Mouse (Mus musculus) liver, embryonic 16.5 days (tissue): ENCODE measurements around the gene Slc4a8. TPM values are rescaled to one million over a fixed set of nuclear protein-coding genes. Genes with fewer than 3 reads are reported as not detected.

Experiments used
- ATAC-seq: fragments of 200-750 bp; cut with Nextera tagmentation; 2 replicates; pipeline ENCODE4 v1.8.0; 2017; ENCODE audit warnings: low read depth, mild to moderate bottlenecking, moderate number of reproducible peaks, moderate library complexity
- H3K27ac ChIP-seq: fragments of 300-500 bp; sonication (generic); 2 replicates; pipeline ENCODE4 v1.5.1; 2014; ENCODE audit warnings: mild to moderate bottlenecking, low read length
- H3K27me3 ChIP-seq: fragments of 300-500 bp; sonication (generic); 2 replicates; pipeline ENCODE4 v1.6.1; 2014; ENCODE audit warnings: low read depth, low read length, mixed read lengths; ENCODE audit not compliant: control insufficient read depth, insufficient read depth
- H3K36me3 ChIP-seq: fragments of 300-500 bp; sonication (generic); 2 replicates; pipeline ENCODE4 v1.6.1; 2014; ENCODE audit warnings: mild to moderate bottlenecking; ENCODE audit not compliant: control insufficient read depth, insufficient read depth
- H3K4me1 ChIP-seq: fragments of 300-500 bp; sonication (generic); 2 replicates; pipeline ENCODE4 v1.6.1; 2014; ENCODE audit warnings: low read depth, low read length, mixed read lengths; ENCODE audit not compliant: control insufficient read depth
- H3K4me2 ChIP-seq: fragments of 300-500 bp; sonication (generic); 2 replicates; pipeline ENCODE4 v1.6.1; 2014; ENCODE audit warnings: low read depth, low read length, mixed read lengths
- H3K4me3 ChIP-seq: fragments of 300-500 bp; sonication (generic); 2 replicates; pipeline ENCODE4 v1.5.1; 2014; ENCODE audit warnings: low read depth, mild to moderate bottlenecking, low read length
- H3K9ac ChIP-seq: fragments of 300-500 bp; sonication (generic); 2 replicates; pipeline ENCODE4 v1.6.1; 2014; ENCODE audit warnings: low read depth, low read length
- H3K9me3 ChIP-seq: fragments of 300-500 bp; sonication (generic); replicated peaks from 2 replicates; pipeline ENCODE4 v1.6.1; 2016; ENCODE audit warnings: low read length; ENCODE audit not compliant: control insufficient read depth
- WGBS: fragments of 180-500 bp; shearing (Covaris S2); extraction: QIAGEN DNeasy Blood & Tissue Kit; methylation state at CpG from one replicate; pipeline ENCODE4 v1.1.7; 2014; ENCODE audit not compliant: insufficient replicate concordance; 5-methylcytosine and 5-hydroxymethylcytosine counted together
- polyA plus RNA-seq: library from polyadenylated mRNA; unstranded; fragments of >200 nt; fragmentation: Nextera tagmentation; extraction: Ambion mirVana; gene quantifications from 2 replicates; pipeline ENCODE4 v1.2.1, GENCODE M21; 2015

Gene Slc4a8
- polyA plus RNA-seq, 1 experiment from 2014 or later, result 0.46 TPM

DNA sequence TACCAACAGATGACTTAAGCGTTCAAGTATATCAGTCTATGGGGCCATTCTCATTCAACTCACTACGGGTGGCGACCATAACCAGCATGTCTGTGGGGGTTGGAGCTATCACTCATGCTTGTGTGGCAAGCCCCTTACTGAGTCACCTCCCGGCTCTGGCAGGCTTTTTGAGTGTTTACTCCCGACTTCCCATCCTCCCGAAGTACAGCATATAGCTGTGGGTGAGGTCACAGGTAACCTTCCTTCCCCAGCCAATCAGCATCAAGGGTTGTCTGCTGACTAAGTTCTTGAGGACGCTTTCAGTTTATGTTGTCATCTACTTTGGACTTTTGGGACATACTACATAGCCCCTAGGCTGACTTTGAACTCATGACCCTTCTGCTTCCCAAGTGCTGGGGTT is 82.8 kb downstream of the Slc4a8 start:
- Histone ChIP-seq H3K4me3 (no peak overlapping the region), H3K27me3 (no peaks in the 10 kb centered on the region), H3K4me1 (no peaks in the 10 kb centered on the region), H3K9ac (no peak overlapping the region), H3K4me2 (no peak overlapping the region), H3K9me3 (no peaks in the 10 kb centered on the region; the same call in 1 of the 2 replicates), H3K27ac (no peak overlapping the region), H3K36me3 (no peaks in the 10 kb centered on the region)
- WGBS, result 57% methylated on average over 7 of the region's 7 CpGs
- no peak for ATAC-seq

DNA sequence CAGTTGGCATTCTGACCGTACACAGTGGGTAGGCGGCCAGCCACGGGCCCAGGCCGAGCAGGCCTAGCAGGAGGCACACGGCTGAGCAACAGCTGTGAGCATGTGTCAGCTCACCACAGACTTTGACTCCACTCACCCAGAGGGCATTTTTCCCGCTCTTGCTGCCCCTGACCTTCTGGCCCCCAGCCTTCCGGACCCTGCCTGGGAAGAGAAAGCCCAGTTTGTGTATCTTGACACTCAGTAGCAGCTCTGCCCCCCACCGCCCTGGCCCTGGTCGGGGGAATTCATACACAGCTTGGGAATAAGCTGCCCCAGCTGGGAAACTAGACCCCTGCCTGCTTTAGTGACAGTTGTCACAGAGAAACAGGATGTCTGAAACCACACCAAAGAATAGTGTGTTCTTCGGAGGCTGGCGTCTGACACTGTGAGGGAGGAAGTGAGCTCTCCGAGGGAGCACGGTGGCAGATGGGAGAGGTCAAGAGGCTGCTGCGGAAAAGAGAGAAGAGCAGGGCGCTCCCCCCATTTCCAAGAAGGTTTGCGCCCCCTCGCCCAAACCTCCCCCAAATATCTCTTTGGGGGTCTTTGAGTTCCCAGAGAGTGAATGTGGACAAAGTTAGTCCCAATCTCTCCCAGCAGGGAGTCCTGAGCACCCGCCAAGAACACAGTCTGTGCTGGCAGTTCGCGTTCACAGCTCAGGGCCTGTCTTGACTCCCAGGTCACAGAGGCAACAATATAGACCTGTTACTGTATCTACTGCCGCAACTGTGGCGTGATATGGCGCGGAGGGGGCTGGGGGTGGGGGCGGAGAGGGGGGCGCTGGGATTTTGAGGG is 83.7 kb downstream of the Slc4a8 start:
- no peaks in the 10 kb centered on the region; the same call in 1 of the 2 replicates for H3K9me3 ChIP-seq
- 32% methylated on average over 24 of the region's 26 CpGs for WGBS
- H3K36me3 ChIP-seq, result no peaks in the 10 kb centered on the region
- H3K4me1 ChIP-seq, result no peaks in the 10 kb centered on the region
- no peak overlapping the region for H3K9ac ChIP-seq
- no peaks in the 10 kb centered on the region for H3K27me3 ChIP-seq
- no peak overlapping the region for H3K4me2 ChIP-seq
- no peak overlapping the region for H3K4me3 ChIP-seq
- 0 out of 2 replicates have a peak overlapping the region, but pooled peaks have one; percentile 3 for H3K27ac ChIP-seq
- ATAC-seq, result 0 out of 2 replicates have a peak, but pooled peaks have one; percentile 30

DNA sequence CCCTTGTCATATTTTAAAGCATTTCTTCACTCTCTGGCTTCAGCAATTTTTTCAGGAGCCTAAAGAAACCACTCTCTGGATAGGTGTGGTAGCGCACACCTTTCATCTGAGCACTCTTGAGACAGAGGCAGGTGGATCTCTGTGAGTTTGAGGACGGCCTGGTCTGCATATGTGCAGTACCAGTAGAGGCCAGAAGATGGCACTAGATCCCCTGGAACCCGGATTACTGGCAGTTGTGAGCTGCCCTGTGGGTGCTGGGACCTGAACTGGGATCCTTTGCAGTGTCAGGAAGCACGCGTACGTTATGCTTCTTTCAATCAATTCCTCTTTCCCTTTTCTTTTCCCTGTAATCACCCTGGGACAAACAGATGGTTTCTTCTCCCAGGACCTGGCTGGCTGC is 85.6 kb downstream of the Slc4a8 start:
- no peaks in the 10 kb centered on the region for H3K36me3 ChIP-seq
- no peaks in the 10 kb centered on the region for H3K27me3 ChIP-seq
- no peak overlapping the region for H3K4me3 ChIP-seq
- no peak for ATAC-seq
- H3K27ac ChIP-seq, result no peak overlapping the region
- H3K9me3 ChIP-seq, result no peaks in the 10 kb centered on the region; the same call in 1 of the 2 replicates
- H3K4me1 ChIP-seq, result no peaks in the 10 kb centered on the region
- no peak overlapping the region for H3K9ac ChIP-seq
- 77% methylated on average over 6 of the region's 6 CpGs for WGBS
- no peak overlapping the region for H3K4me2 ChIP-seq

DNA sequence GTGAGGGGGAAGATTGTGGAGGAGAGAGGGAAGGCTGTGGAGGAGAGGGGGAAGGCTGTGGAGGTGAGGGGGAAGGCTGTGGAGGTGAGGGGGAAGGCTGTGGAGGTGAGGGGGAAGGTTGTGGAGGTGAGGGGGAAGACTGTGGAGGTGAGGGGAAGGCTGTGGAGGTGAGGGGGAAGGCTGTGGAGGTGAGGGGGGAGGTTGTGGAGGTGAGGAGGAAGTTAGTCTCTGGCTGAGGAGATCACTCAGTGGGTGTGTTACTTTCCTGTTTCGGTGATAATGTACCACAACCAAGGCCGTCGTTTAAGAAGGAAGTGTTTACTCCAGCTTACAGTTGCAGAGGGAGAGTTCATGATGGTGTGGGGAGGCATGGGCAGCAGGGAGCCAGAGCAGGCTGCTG is 96.0 kb downstream of the Slc4a8 start:
- H3K4me1 ChIP-seq, result no peaks in the 10 kb centered on the region
- H3K36me3 ChIP-seq, result no peaks in the 10 kb centered on the region
- H3K4me2 ChIP-seq, result no peak overlapping the region
- no peak overlapping the region for H3K9ac ChIP-seq
- 14% methylated on average over 3 of the region's 3 CpGs for WGBS
- no peaks in the 10 kb centered on the region for H3K9me3 ChIP-seq
- no peak overlapping the region for H3K27ac ChIP-seq
- ATAC-seq, result no peak
- no peak overlapping the region for H3K4me3 ChIP-seq
- no peaks in the 10 kb centered on the region for H3K27me3 ChIP-seq

DNA sequence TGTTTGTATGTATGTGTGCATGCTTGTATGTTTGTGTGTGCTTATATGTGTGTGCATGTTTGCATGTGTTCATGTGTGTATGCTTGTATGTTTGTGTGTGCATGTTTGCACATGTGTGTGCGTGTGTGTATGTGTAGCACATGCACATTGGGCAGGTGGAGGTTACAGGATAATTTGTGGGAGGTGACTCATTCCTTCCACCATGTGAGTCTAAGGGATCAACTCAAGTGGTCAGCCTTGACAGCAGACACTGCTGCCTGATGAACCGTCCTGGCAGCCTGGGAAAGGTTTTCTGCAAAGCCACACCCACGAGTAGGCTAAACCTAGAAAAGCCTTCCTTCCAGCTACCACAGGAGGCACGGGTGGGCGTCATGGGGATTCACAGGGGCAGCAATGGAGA is 99.3 kb downstream of the Slc4a8 start:
- WGBS, result 28% methylated on average over 5 of the region's 5 CpGs
- ATAC-seq, result no peak
- Histone ChIP-seq H3K36me3 (no peaks in the 10 kb centered on the region), H3K27me3 (no peaks in the 10 kb centered on the region), H3K4me2 (no peak overlapping the region), H3K9ac (no peak overlapping the region), H3K9me3 (no peaks in the 10 kb centered on the region), H3K27ac (no peak overlapping the region), H3K4me3 (no peak overlapping the region), H3K4me1 (no peaks in the 10 kb centered on the region)

- Histone ChIP-seq H3K4me2 (no peak overlapping the region), H3K4me1 (no peaks in the 10 kb centered on the region), H3K36me3 (no peaks in the 10 kb centered on the region), H3K9me3 (no peaks in the 10 kb centered on the region), H3K27me3 (peaks cover 16% of the 10 kb centered on the region), H3K27ac (no peak overlapping the region), H3K9ac (no peak overlapping the region), H3K4me3 (no peak overlapping the region)
- no peak for ATAC-seq
- WGBS, result 23% methylated on average over 3 of the region's 3 CpGs
Measured at GRCm38 (mm10) chr15:100865556-100865955, 104.0 kb downstream of the Slc4a8 start.

DNA sequence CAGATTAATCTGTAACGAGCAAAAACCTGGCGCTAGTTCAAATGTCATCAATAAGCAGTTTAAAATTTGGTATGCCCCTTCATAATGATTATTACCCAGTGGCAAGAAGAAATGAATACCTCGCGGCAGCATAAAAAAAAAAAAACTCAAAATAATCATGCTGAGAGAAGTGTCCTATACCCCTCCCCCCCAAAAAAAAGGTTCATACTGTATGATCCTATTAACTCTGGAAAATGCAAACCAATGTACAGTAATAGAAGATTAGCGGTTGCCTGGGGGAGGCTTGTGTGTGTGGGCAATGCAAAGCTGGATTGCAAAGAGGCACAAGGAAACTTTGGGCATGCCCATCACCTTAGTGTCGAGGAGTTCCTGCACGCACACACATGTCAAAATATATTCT is 108.0 kb downstream of the Slc4a8 start, which contains the start of gene Scn8a:
Gene Scn8a, plus strand, starts transcription at position 301 of the 400 bp plus-strand sequence.
- Histone ChIP-seq H3K4me2 (peak within 1 kb of the TSS; percentile 44), H3K4me3 (peak within 1 kb of the TSS; percentile 50), H3K9ac (no peak within 1 kb of the TSS), H3K36me3 (no peaks in the 10 kb centered on the region), H3K9me3 (no peaks in the 10 kb centered on the region), H3K27ac (no peak within 1 kb of the TSS), H3K4me1 (no peaks in the 10 kb centered on the region), H3K27me3 (peaks cover 51% of the 10 kb centered on the region)
- WGBS, result 67% methylated on average over 7 of the region's 7 CpGs
- no peak for ATAC-seq

DNA sequence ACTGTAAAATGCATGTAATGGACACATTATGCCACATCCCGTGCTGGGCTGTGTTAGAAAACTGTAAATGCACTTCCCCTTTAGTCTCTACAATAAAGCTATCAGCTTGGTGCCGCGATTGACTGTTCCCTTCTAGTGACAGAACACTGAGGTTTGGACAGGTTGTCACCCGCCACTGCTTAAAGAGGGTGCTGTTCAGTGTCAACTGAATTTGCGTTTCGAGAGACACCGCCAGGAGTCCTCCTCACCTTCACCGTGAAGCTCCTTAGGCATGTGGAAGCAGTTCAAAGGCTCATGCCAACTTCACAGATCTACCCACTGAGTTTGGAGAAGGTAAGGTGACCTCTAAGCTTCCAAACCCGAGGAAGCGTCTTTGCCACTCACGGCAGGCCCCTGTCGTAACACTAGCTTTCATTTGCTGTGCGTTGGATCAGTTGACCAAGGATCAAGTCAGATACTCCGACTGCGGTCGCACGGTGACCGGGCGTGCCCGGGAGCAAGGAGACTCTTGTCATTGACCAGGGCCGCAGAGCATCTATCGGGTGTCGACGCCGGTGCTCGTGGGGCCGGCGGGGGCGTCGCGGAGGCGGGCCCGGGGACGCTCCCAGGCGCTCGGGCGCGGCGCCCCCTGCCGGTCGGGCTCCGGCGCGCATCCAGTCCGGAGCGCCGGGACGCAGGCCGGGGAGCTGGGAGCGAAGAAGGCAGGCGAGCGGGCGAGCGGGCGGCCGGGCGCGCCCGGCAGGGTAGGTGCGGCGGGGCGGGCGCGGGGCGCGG is 108.6 kb downstream of the Slc4a8 start:
- H3K27ac ChIP-seq, result no peak overlapping the region
- no peak for ATAC-seq
- H3K27me3 ChIP-seq, result peaks cover 51% of the 10 kb centered on the region
- H3K4me2 ChIP-seq, result peak overlapping the region; percentile 44
- 2% methylated on average over 45 of the region's 66 CpGs for WGBS
- H3K9me3 ChIP-seq, result no peaks in the 10 kb centered on the region
- H3K4me3 ChIP-seq, result peak overlapping the region; percentile 50
- no peaks in the 10 kb centered on the region for H3K36me3 ChIP-seq
- H3K4me1 ChIP-seq, result no peaks in the 10 kb centered on the region
- H3K9ac ChIP-seq, result no peak overlapping the region

DNA sequence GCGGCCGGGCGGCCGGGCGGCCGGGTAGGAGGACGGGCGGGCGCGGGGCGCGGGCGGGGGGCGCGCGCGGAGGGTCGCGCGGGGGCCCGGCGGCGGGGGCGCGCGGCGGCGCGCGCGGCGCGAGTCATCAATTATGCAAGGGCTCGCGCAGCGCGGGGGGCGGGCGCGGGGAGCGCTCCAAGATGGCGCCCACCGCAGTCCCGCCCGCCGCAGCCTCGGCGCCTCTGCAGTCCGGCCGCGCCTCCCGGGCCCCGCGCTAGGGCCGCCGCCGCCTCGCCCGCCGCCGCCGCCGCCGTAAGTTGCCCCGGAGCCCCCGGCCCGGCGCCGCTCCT is 109.2 kb downstream of the Slc4a8 start:
- 0% methylated on average over 9 of the region's 69 CpGs for WGBS
- no peak for ATAC-seq
- H3K27ac ChIP-seq, result no peak overlapping the region
- peak overlapping the region; percentile 50 for H3K4me3 ChIP-seq
- no peaks in the 10 kb centered on the region for H3K36me3 ChIP-seq
- H3K9ac ChIP-seq, result no peak overlapping the region
- H3K27me3 ChIP-seq, result peaks cover 51% of the 10 kb centered on the region
- no peaks in the 10 kb centered on the region for H3K9me3 ChIP-seq
- peak overlapping the region; percentile 57 for H3K4me2 ChIP-seq
- no peaks in the 10 kb centered on the region for H3K4me1 ChIP-seq
